Mouse (Mus musculus) heart, postnatal 0 days (tissue): Measurements from ENCODE around the gene Rora. TPM values are rescaled to one million over a fixed set of nuclear protein-coding genes. Genes with fewer than 3 reads are reported as not detected.
A peak's percentile ranks its signal among the peaks of the same experiment; 100 is the strongest.

Experiments used
- ATAC-seq: fragments of 200-750 bp; cut with Nextera tagmentation; 2 replicates; pipeline ENCODE4 v1.8.0; 2017; ENCODE audit warnings: low read depth, moderate number of reproducible peaks, moderate library complexity; ENCODE audit not compliant: insufficient read depth
- DNase-seq: peaks from one replicate; pipeline ENCODE4 v3.0.0-alpha.2; 2016; ENCODE audit warnings: low spot score
- H3K27ac ChIP-seq: fragments of 300-500 bp; sonication (generic); 2 replicates; pipeline ENCODE4 v1.5.1; 2014; ENCODE audit warnings: low read depth, mild to moderate bottlenecking
- H3K27me3 ChIP-seq: fragments of 300-500 bp; sonication (generic); 2 replicates; pipeline ENCODE4 v1.6.1; 2014; ENCODE audit warnings: low read length, mixed read lengths; ENCODE audit not compliant: control insufficient read depth, insufficient read depth
- H3K36me3 ChIP-seq: fragments of 300-500 bp; sonication (generic); replicated peaks from 2 replicates; pipeline ENCODE4 v1.6.1; 2014; ENCODE audit warnings: low read length, mixed read lengths; ENCODE audit not compliant: control insufficient read depth, insufficient read depth
- H3K4me1 ChIP-seq: fragments of 300-500 bp; sonication (generic); 2 replicates; pipeline ENCODE4 v1.6.1; 2014; ENCODE audit warnings: antibody characterized with exemption; ENCODE audit not compliant: control insufficient read depth, insufficient read depth
- H3K4me2 ChIP-seq: fragments of 300-500 bp; sonication (generic); 2 replicates; pipeline ENCODE4 v1.6.1; 2014; ENCODE audit warnings: low read depth, mild to moderate bottlenecking, low read length, moderate library complexity
- H3K4me3 ChIP-seq: fragments of 300-500 bp; sonication (generic); 2 replicates; pipeline ENCODE4 v1.5.1; 2014; ENCODE audit warnings: low read depth, low read length
- H3K9ac ChIP-seq: fragments of 300-500 bp; sonication (generic); replicated peaks from 2 replicates; pipeline ENCODE4 v1.6.1; 2014; ENCODE audit warnings: low read depth, low read length, mixed read lengths
- H3K9me3 ChIP-seq: fragments of 300-500 bp; sonication (generic); replicated peaks from 2 replicates; pipeline ENCODE4 v1.6.1; 2016; ENCODE audit warnings: low read length; ENCODE audit not compliant: control insufficient read depth
- CTCF ChIP-seq: IDR thresholded peaks from 2 replicates; pipeline ENCODE4 v1.5.1; 2016; ENCODE audit warnings: antibody characterized with exemption, control low read depth, low read depth
- EP300 ChIP-seq: IDR thresholded peaks from 2 replicates; pipeline ENCODE4 v1.6.1; 2016; ENCODE audit warnings: antibody characterized with exemption, low read depth
- WGBS: fragments of 180-500 bp; shearing (Covaris S2); extraction: QIAGEN DNeasy Blood & Tissue Kit; methylation state at CpG from one replicate; pipeline ENCODE4 v1.1.7; 2014; 5-methylcytosine and 5-hydroxymethylcytosine counted together
- polyA plus RNA-seq: library from polyadenylated mRNA; unstranded; fragments of >200 nt; fragmentation: Nextera tagmentation; extraction: Ambion mirVana; gene quantifications from 2 replicates; pipeline ENCODE4 v1.2.1, GENCODE M21; 2015
- total RNA-seq: library from RNA; depleted of rRNA; stranded (reverse); fragments of >200 nt; gene quantifications from 2 replicates; pipeline ENCODE4 v1.2.3, GENCODE M21; 2014; ENCODE audit warnings: low replicate concordance

Rora gene
- total and polyA plus RNA-seq, 2 experiments from 2014 or later = 7.9 to 9.8 TPM

- Histone ChIP-seq H3K4me2 (no peak overlapping the region), H3K4me1 (no peaks in the 10 kb centered on the region), H3K27me3 (no peaks in the 10 kb centered on the region), H3K9me3 (no peaks in the 10 kb centered on the region), H3K9ac (no peak overlapping the region), H3K4me3 (no peak overlapping the region), H3K27ac (no peak overlapping the region), H3K36me3 (no peaks in the 10 kb centered on the region)
- TF ChIP-seq EP300 (no peak), CTCF (no peak)
- no peak for ATAC-seq
- WGBS = 83% methylated on average over 12 of the region's 12 CpGs
- no peak for DNase-seq
Observed at GRCm38 (mm10) chr9:68923128-68923601, 269.6 kb downstream of the Rora start.

DNA sequence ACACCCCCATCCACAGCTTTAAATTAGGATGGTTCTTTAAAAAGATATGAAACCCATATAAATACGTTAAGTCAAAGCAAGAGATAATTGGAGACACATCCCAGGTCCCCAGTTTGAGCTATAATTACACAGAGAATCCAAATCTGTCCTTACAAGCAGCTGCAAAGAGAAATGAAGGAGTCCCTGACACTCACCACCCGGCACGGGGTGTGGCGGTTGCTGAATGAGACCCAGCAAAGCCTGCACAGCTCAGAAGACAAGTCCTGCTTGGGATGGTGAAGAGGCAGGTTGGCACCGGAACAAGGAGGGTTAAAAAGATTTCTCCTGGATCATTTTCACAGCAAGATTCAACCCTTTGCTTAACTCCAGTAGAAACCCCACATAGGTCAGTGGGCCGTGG lies 272.8 kb downstream of the Rora start:
- no peaks in the 10 kb centered on the region for H3K9me3 ChIP-seq
- H3K27ac ChIP-seq = no peak overlapping the region
- TF ChIP-seq CTCF (no peak), EP300 (no peak)
- ATAC-seq (no peak), DNase-seq (no peak)
- no peaks in the 10 kb centered on the region for H3K4me1 ChIP-seq
- no peak overlapping the region for H3K4me2 ChIP-seq
- WGBS = 78% methylated on average over 6 of the region's 6 CpGs
- H3K4me3 ChIP-seq = no peak overlapping the region
- no peaks in the 10 kb centered on the region for H3K36me3 ChIP-seq
- H3K9ac ChIP-seq = no peak overlapping the region
- no peaks in the 10 kb centered on the region for H3K27me3 ChIP-seq

- Histone ChIP-seq H3K4me2 (no peak overlapping the region), H3K4me3 (no peak overlapping the region), H3K9me3 (no peaks in the 10 kb centered on the region), H3K36me3 (no peaks in the 10 kb centered on the region), H3K4me1 (no peaks in the 10 kb centered on the region), H3K27ac (no peak overlapping the region), H3K9ac (no peak overlapping the region), H3K27me3 (no peaks in the 10 kb centered on the region)
- ATAC-seq (no peak), DNase-seq (no peak)
- 66% methylated on average over 3 of the region's 3 CpGs for WGBS
- no peak for TF ChIP-seq EP300
- no peak for TF ChIP-seq CTCF
Observed at GRCm38 (mm10) chr9:68933159-68933558, 279.6 kb downstream of the Rora start.

- DNase-seq (no peak), ATAC-seq (peak; percentile 36; the same call in 1 of the 2 replicates)
- TF ChIP-seq EP300 (no peak), CTCF (no peak)
- no peak overlapping the region for H3K4me3 ChIP-seq
- H3K27ac ChIP-seq = no peak overlapping the region
- H3K9me3 ChIP-seq = no peaks in the 10 kb centered on the region
- no peaks in the 10 kb centered on the region for H3K27me3 ChIP-seq
- WGBS = 61% methylated on average over 4 of the region's 4 CpGs
- no peaks in the 10 kb centered on the region for H3K36me3 ChIP-seq
- no peak overlapping the region for H3K9ac ChIP-seq
- H3K4me1 ChIP-seq = no peaks in the 10 kb centered on the region
- H3K4me2 ChIP-seq = no peak overlapping the region
Observed at GRCm38 (mm10) chr9:68934238-68934637, 280.7 kb downstream of the Rora start.

DNA sequence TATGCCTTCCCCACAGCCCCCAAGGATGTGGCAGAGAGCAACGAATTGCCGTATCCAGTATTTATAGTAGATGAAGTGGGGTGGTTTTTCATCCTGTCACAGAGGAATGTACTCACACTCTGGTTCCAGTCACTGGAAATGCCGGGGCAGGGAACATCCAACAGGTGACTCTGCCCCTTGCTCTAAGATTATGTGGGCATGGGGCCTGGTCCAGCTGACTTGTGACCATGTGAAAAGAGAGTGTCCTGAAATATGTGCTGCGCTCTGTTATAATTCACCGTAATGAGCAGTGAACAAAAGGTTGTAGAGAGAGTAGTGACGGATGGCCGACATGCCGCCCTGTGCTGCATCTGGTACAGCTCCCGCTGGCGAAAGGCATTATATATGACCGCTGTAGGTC lies 282.0 kb downstream of the Rora start:
- Histone ChIP-seq H3K4me2 (no peak overlapping the region), H3K9ac (no peak overlapping the region), H3K27ac (no peak overlapping the region), H3K4me3 (no peak overlapping the region), H3K36me3 (no peaks in the 10 kb centered on the region), H3K27me3 (no peaks in the 10 kb centered on the region), H3K9me3 (no peaks in the 10 kb centered on the region), H3K4me1 (peaks cover 4% of the 10 kb centered on the region; the same call in 1 of the 2 replicates)
- DNase-seq = no peak
- ATAC-seq = peak; percentile 30; the same call in 1 of the 2 replicates
- no peak for TF ChIP-seq CTCF
- no peak for TF ChIP-seq EP300
- WGBS = 77% methylated on average over 11 of the region's 11 CpGs

GRCm38 (mm10) chr9:68941037-68941436 lies 287.5 kb downstream of the Rora start:
- no peak overlapping the region for H3K9ac ChIP-seq
- peak overlapping the region; percentile 62 for H3K27ac ChIP-seq
- no peak overlapping the region for H3K4me2 ChIP-seq
- DNase-seq (peak; percentile 82), ATAC-seq (peak; percentile 95)
- H3K27me3 ChIP-seq = no peaks in the 10 kb centered on the region
- H3K4me1 ChIP-seq = peaks cover 4% of the 10 kb centered on the region; the same call in 1 of the 2 replicates
- no peaks in the 10 kb centered on the region for H3K9me3 ChIP-seq
- 40% methylated on average over 7 of the region's 7 CpGs for WGBS
- peak; percentile 27; the same call in 1 of the 2 replicates for TF ChIP-seq EP300
- no peak for TF ChIP-seq CTCF
- H3K36me3 ChIP-seq = no peaks in the 10 kb centered on the region
- H3K4me3 ChIP-seq = no peak overlapping the region
